Mouse (Mus musculus): ENCODE measurements around the gene Erf.

Erf gene

GRCm38 (mm10) chr7:25238829-25239623 is 11.5 kb downstream of the Erf start:
- peak; percentile 91 for DNase-seq (ENCODE audit: low read depth, low spot score)

DNA sequence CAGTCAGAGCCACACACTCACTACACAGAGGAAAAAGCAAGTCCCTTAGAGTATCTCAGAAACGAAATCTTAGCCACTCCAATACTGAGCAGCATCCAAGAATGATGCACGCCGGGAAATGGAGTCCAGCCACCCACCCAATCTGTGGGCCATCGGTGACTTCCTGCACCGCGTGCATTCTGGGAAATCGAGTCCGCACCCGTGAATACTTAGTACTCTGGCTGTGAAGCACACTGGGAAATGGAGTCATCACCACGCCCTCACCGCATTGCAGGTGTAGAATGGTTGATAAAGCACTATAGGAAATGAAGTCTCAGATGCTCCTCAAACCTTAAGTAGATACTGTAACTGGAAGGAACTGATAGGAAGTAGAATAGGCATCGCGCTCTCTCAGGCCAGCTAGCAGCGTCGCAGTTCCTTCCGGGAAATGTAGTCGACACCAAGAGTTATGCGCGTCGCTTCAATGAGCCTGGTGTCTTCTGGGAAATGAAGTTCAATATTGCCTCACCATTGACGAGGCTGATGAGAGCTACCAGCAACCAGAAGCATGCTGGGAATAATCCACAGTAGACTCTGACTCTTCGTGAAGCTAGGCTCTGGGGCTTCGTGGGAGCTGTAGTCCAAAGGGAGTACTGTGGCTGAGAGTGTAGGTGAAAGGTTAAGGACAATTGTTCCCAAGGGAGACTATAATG is 12.4 kb downstream of the Erf start:
- DNase-seq (ENCODE audit: low read depth, low spot score) = peak; percentile 97

- DNase-seq (ENCODE audit: low read depth, low spot score) = peak; percentile 97
Measured at GRCm38 (mm10) chr7:25237249-25238014, 13.1 kb downstream of the Erf start, which contains the start of gene Gsk3a. Gene Gsk3a, minus strand, starts transcription at chr7:25237851.

DNA sequence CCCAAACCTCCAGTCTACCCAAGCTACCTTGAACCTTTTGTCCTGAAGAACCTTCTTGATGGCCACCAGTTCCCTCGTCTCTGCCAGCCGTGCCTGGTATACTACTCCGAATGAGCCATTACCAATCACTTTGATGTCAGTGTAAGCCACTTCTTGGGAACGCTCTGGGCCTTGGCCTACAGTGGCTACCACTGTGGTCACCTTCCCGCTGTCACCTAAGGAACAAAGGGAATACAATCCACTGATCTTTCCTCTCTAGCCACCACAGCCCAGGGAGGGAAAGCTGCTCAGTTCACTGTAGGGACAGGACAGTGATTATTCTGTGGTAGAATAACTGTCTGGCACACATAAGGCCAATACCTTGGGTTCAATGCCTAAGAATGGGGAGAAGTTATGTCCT is 15.0 kb downstream of the Erf start:
- no peak for DNase-seq (ENCODE audit: low read depth, low spot score)

DNA sequence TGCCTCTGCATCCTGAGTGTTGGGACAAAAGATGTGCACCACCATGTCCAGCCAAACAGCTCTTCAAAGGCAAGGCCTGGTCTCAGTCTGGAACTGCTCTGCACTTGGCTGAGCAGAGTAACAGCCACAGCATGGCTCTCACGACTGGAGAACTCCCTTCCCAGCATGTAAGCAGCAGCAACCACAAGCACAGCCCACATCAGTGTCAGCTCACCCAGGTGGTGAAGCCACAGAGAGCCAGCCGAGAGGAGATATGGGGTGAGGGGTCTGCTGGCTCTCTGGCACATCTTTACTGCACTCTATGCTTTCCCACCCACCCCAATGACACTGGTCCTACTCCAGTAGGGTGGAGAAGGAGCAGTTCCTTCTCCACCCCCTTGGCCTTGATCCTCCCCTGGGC is 17.5 kb downstream of the Erf start:
- no peak for DNase-seq (ENCODE audit: low read depth, low spot score)

DNA sequence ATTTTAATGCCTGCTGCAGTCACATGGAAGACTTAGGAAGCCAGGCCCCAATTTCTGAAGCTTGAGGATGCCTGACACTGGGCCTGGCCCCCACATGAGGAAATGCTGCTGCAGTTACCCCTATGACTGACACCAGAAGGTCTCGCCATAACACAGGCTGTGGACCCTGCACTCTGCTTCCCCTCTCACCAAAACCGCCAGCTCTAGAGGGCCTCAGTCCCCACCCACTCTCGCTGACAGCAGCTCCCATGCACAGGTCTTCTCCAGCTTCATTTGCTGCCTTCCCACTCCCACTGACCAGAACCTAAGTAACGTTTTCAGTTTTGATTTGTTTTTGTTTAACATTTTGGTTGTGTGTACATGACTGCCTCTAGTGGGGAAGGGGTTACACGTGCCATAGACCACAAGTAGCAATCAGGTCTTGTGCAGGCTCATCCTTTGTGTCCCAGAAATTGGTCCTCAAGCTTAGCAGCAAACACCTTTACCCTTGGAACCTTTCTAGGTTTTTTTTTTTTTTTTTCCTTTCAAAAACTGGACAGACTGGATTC is 18.4 kb downstream of the Erf start:
- no peak for DNase-seq (ENCODE audit: low read depth, low spot score)

DNA sequence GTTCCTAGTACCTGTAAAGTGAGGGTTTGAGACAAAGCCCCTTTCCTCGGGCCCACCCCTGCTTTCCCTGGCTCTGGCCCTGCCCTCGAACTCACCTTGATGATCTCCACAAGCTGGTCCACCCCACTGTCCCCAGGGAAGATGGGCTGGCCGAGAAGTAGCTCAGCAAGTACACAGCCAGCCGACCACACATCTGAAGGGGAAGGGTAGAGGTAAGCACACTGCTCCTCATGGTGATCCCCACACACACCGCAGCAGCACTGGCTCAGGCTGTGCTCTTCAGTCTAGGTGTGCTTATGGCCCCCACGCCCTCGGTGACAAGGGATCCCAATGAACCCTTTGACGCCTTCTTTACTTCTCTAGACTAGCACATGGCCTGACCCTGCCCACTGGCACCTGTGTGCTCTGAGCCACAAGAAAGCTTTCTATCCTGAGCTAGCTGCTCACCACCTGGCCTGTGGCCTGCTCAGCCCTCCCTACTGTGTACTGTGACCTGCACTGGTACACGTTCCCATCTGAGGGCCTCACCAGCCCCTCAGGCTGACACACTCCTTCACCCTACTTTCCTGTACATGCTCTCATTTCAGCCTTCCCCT is 19.8 kb downstream of the Erf start:
- no peak for DNase-seq (ENCODE audit: low read depth, low spot score)

- no peak for DNase-seq (ENCODE audit: low read depth, low spot score)
Measured at GRCm38 (mm10) chr7:25227523-25228300, 22.8 kb downstream of the Erf start.

DNA sequence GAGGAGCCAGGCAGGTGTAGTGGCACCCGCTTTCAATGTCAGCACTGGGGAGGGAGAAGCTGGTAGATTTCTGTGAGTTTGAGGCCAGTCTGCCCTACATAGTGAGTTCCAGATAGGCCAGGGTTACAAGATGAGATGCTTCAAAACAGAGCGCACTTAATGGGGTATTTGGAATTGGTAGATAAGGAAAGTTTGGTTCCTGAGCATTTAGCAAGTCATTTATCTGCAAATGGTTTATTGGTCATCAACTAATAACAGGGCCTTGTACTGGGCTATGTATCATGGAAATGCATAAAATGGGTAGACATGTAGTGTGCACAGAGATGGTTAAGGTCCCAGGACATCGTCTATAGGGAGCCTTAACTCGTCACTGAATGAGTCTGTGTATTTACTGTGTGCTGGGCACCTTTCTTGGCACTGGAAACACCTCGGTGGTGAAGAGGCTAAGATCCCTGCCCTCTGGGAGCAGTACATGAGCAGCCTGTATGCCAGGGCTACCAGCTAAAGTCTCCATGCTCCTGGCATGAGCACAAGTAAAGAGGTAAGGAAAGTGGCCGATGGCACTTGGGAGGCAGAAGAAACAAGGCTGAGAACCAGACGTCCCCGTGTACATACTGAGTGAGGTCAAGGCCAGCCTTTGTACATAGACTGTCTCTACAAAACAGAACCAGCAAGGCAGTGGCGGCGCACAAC is 28.1 kb downstream of the Erf start:
- DNase-seq (ENCODE audit: low read depth, low spot score) = no peak

GRCm38 (mm10) chr7:25221102-25221883 is 29.3 kb downstream of the Erf start, which contains the start of gene Zfp526:
Gene Zfp526, plus strand, starts transcription at chr7:25221425.
- DNase-seq (ENCODE audit: low read depth, low spot score) = peak; percentile 98

GRCm38 (mm10) chr7:25220457-25221101 is 30.0 kb downstream of the Erf start, which contains the start of gene Dedd2:
Gene Dedd2, minus strand, starts transcription at chr7:25220615.
- DNase-seq (ENCODE audit: low read depth, low spot score) = no peak

- peak; percentile 83 for DNase-seq (ENCODE audit: low read depth, low spot score)
Measured at GRCm38 (mm10) chr7:25219756-25220456, 30.7 kb downstream of the Erf start.

GRCm38 (mm10) chr7:25219416-25219750 is 31.2 kb downstream of the Erf start:
- no peak for DNase-seq (ENCODE audit: low read depth, low spot score)

DNA sequence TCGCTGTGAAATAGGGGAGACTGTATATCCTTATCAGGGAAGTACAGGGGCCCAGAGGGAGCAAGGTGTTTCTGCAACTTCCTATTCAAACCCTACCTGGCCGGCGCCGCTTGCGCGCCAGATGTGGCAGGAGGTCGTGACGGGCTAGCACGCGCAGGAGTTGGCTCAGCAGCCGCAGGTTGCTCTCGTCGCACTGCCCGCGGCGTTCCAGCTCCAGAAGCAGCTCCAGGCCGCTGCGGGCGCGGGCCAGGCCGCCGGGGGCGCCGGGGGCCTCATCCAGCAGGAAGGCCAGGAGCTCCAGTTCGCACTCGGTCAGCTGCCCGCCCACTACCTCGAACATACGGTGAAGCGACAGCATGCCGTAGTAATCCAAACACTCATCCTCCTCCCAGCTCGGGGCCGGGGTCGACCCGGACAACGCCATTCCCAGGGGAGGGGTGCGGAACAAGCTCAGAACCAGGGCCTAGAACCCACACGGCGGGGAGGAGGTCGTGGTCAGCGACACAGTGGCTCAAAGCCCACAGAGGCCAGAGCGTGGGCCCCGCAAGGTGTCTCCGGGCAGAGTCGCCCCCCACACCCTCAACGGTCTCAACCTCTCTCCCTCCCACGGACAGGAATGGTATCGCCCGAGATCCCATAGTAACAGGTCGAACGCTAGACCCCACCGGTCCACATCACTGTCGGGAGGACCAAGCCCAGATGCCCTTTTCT is 31.7 kb downstream of the Erf start:
- DNase-seq (ENCODE audit: low read depth, low spot score) = no peak

- DNase-seq (ENCODE audit: low read depth, low spot score) = no peak
Measured at GRCm38 (mm10) chr7:25217653-25218395, 32.7 kb downstream of the Erf start.

- DNase-seq (ENCODE audit: low read depth, low spot score) = no peak
Measured at GRCm38 (mm10) chr7:25214172-25214571, 36.4 kb downstream of the Erf start.

- no peak for DNase-seq (ENCODE audit: low read depth, low spot score)
Measured at GRCm38 (mm10) chr7:25213099-25213498, 37.5 kb downstream of the Erf start.
